Mouse (Mus musculus): ENCODE measurements around the gene Morc4. TPM values are rescaled to one million over a fixed set of nuclear protein-coding genes. Genes with fewer than 3 reads are reported as not detected.

The Morc4 gene
- 10 to 100 TPM; 18.9 to 19.8 TPM for total RNA-seq (2021)
- long read RNA-seq, experiment 1, full-length matches to known transcripts: 16 of 26 reads
- long read RNA-seq, experiment 1, partial matches to known transcripts: 4 of 26 reads
- long read RNA-seq, experiment 1, other reads (novel, unspliced or antisense): 6 of 26 reads
- long read RNA-seq, experiment 2, full-length matches to known transcripts: 23 of 25 reads
- long read RNA-seq, experiment 2, partial matches to known transcripts: 1 of 25 reads
- long read RNA-seq, experiment 2, other reads (novel, unspliced or antisense): 1 of 25 reads

DNA sequence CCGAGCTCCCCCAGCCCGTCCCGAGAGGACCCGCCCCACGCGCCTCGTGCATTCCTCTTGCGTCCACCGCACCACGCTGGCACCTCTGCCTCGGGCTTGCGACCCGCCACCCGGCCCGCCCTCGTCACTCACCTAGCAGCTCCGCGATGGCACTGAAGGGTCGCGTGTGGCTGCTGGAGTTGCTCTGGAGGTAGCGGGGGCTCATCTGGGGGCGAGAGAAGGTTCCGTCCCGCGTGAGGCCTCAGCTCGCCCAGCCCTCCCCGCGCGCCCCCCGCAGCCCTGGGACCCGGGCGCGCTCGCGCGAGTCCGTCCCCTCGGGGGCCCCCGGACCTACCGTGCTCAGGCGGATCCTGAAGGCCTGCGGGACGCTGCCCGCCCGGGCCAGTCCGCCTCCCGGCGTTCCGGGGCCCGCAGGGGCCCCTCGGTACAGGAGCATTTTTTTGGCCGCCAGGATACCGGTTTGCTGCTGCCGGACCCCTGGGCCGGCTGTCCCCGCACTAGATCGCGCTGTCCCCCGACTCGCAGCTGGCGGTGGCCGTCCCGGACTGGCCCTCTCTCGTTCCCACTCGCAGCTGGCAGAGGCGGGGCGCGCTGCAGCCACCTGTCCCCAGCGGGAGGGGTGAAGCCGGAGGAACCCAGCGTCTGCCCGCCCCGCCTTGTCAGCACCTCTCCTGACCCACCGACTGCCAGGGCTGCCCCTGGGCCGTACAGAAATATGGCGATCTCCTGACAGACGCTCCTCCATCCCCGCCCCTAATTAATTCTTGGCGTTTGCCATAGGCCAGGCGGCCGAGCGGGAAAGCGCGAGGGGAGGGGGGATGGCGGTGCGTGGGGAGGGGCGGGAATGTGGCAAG, at the start of gene Morc4:
TSS of gene Morc4 (minus strand) at position 740 of the 854 bp plus-strand sequence.
- DNase-seq: peak; percentile 47

DNA sequence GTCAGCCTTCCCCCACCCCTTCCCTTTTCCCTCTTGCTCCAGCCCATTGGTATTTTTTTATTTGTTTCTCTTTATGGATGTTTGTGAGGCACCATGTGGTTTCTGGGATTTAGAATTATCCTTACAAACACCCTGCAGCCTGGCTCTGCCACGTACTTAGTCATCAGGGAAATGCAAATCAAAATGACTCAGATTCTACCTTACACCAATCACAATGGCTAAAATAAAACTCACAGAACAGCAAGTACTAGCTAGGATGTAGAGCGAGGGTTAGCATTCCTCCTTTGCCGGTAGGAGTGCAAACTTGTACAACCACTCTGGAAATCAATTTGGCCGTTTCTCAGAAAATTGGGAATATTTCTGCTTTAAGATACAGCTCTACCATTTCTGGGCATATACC, 49.1 kb upstream of the Morc4 start:
- no peak for DNase-seq

DNA sequence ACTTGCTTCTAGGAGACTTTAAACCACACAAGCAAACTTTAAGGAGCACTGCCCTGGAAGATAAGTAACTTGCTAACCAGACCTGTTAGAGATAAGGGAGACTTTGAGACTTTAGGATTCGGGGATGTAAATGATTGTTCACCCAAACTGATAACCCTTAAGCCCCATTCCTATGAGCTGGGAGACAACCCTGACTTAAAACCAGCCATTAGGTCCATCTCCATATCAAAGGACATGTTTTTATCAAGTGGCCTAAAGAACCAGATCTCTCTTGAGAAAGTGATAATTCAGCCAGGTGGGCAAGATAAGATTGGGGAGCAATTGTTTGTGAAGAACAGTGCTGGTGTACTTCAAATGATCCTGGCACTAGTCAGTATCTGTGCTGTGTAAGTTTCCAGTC, 19.9 kb upstream of the Morc4 start:
- DNase-seq: no peak

DNA sequence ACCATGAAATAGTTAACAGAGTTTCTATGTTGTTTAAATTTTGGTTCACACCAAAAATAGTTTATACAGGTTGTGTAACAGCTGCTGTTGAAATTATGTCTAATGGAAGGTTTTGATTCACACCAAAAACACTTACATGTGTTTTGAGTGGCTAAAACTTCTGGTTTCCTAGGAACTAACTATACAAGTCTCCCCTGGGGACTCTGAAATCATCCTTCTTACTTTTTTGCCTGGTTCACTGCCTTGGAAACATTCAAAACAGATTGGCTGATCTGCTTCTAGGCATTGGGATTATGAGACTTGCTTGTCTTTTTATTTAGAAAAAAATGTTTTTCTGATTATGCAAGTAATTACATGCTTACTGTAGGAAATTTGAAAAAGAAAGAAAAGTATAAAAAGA, 11.7 kb upstream of the Morc4 start:
- DNase-seq: no peak

DNA sequence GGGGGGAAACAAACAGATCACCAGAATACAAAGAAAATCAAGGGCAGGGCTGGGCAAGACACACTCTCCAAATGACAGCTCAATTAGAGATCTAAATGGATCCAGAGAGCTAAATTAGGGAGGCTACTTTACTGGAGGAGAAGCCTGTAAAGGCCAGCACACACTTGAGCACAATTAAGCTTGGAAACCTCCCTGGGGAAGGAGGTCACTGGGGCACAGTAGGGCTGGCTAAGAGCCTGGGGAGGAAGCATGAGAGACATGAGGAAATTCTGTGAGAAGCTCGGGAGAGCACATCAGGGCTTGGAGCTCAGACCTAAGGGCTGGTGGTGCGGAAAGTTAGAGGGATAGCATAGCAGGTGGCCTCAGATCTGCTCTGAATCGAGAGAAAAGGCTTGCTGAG, 6.5 kb upstream of the Morc4 start:
- peak; percentile 4 for DNase-seq

DNA sequence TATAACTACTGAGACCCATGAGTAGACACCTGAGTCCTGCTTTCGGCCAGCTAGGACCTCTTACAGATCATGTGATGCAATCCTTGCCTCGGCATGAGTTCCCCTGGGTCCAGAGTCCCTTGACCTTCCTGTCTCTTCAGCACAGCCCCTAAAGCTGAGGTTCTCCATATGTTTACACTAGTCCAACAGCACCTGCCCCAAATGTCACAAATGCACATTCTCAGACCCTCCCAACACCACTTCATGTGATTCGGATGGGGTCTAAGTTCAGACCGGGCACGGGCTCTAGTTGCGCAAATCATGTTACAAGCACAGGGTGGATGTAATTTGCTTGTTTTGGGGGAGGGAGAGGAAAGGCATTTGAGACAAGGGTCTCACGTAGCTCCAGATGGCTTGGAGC, 5.6 kb upstream of the Morc4 start:
- DNase-seq: no peak

DNA sequence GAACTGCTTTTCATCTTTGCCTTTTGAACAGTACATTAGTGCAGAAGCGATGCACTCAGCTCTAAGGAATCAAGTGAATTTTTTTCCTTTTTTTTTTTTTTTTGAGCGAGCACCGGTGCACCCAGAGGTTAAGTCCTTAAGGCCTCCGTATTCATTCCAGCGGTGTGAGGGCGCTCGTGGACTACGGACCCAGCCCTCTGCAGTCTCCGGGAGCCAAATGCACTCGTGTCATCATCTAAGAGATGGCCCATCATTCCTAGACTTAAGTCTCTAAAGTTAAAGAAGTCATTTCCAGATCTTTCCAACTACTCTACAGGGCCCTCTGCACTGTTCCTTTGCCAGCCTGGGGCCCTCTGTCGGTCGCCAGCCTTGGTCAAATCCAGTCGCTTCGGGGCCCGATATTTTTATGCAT, 1.2 kb downstream of the Morc4 start:
- peak; percentile 27 for DNase-seq

DNA sequence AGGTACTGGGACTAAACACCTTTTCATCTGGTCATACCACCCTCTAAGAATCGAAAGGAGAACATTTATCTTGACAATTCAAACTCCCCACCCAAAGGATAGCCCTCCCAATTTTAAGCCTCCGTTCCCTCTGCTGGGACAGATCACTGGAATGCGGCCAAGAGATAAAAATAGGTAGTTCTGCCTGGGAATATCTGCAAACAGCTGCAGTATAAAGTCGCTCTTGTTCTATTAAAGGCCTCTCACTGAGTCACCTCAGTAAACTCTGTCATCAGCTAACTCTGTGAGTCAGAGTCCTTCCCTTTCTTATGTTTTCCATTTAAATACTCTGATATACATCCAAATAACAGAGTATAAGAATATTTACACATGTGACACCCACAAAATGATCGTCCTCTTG, 12.1 kb downstream of the Morc4 start:
- no peak for DNase-seq

DNA sequence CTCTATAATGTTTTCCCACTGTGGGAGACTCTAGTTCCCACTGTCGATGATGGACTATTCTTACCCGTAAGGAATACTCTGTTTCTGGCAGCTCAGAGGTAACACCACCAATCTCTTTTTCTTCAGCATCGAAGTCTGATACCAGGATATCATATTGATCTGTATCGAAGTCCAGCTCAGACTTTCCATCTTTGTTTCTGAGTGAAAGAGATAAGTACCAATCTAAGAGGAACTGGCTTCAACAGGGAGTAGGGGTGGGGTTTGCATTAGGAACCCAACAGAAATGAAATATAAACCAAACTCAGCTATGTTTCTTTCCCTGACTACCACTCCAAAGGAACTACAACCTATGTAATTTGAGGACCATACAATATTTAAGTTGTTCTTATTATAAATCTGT, 16.7 kb downstream of the Morc4 start:
- DNase-seq: no peak

DNA sequence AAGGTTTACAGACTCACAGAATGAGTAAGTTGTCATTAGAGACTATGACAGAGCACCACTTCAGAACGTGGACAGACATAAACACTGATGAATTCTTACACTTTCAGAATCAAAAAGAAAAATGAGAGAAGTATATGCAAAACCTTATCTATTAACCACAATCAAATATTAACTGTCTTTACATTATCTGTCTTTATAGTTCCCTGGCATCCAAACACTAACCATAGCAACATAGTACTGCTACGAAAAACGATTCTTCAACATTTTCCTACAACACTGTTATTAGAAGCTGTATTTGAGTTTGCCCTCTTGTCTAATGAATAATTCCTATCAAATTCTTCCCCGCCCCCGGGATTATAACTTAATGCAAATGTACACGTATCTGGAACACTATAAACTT, 30.4 kb downstream of the Morc4 start:
- DNase-seq: no peak

DNA sequence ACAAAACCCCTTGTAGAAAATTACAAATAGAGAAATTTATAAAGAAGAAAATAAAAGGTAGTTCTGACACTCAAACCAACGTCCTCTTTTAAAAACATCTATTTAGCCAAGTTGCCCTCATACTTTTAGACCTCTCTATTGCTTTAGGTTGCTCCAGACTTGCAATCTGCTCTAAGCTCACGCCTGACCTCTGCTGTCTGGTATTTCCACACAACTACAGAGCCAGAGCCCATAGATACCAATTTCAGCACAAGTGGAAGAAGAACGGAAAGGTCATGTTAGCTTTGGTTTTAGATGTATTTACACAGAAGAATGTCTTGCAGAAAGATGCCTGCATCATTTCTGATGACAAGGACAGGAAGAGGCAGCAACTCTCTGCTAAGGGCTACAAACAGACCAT, 32.4 kb downstream of the Morc4 start:
- DNase-seq: no peak

DNA sequence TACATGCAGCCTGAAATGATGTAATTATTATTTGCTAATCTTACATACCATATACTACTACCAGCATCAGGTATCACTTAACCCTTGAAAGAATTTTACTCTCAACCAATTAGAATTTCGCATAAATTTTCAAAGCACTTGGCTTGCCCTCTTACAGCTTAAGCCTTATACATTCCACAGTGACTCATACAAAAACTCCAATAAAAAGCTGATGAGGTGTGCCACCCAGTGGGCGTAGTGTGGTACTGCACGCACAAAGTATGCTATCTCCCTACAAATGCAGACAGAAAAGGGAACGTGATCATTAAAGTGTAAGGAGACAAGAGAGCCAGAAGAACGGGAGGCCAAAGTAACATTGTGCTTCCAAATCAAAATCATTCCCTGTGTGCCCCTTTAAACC, 39.0 kb downstream of the Morc4 start:
- peak; percentile 27 for DNase-seq

DNA sequence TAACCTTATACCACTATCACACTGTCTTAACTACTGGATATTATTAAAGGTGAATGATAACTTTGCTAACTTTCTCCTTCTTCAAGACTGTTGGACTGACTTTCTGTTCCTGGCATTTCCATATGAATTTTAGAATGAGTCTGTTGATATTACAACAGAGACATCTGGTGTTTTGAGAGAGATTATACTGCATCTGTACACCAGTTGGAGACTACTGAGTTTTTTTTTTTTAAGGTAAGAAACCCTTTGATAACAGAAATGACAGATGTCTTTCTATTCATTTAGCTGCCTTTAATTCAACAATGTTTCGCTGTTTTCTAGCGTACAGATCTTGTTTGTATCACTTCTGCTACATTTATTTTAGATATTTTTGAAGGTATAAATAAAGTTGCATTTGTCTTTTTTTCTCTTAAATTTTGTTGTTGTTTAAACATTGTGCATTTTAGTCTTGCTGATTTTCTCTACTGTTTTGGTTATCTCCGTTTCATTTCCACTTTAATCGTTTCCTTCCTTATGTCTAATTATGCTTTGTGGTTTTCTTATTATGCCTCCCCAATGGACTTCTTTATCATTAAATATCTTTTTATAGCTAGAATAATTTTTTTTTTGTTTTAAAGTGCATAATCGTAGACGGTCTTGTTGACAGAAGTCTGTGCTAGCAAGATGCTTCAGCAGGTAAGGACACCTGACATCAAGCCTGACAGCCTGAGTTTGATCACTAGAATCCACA, 42.9 kb downstream of the Morc4 start:
- DNase-seq: no peak

DNA sequence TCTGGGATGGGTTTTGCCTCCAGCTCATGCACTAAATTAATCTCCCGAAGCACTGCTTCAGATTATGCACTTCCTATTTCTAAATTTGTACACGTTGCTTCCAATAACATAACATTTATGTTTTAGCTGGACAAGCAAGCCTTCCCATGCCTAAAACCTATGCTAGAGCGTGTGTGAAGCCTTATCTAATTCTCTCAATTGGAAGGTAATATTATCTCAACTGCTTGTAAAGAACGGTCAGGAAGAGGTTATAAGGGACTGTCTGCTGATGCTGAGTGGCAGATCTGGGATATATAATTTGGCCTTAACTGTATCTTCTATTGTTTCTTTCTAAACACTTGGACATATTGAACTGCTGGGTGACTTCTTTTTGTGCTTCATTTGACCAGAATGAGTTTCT, 44.6 kb downstream of the Morc4 start:
- DNase-seq: no peak

DNA sequence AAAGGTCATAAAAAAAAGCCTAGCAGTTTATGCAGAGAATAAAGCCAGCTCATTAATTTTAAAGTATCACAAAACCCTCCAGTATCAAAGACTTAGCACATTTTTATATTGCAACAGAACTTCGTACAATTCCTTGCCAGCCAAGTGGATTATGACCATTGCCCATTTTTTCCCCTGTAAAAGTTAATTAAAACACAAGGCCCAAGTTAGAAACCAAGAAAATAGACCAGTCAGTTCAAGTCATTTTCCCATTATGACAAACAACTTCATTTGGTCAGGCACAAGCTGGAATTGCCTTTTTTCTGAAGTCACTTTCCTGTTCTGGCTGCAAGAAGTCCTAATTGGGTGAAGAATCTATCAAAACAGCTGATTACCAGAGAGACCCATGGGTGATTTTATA, 46.1 kb downstream of the Morc4 start:
- no peak for DNase-seq

DNA sequence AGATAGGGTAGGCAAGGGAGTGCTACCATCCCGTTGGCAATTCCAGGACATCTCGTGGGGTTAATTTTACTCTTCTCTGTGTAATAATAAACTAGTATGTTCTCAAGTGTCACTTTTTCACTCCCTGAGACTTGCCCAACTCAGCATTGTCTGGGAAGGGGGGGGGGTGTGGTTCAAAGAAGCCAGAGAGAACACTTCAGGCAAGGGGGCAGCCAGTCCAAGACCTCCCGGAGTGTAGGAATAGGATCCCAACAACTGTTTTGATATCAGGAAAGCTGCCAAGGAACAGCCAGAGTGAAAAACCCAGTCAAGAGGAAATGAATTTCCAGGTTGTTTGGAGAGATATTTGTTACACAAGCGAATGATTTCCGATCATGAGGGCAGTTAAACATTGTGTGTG, 56.3 kb downstream of the Morc4 start:
- DNase-seq: no peak

DNA sequence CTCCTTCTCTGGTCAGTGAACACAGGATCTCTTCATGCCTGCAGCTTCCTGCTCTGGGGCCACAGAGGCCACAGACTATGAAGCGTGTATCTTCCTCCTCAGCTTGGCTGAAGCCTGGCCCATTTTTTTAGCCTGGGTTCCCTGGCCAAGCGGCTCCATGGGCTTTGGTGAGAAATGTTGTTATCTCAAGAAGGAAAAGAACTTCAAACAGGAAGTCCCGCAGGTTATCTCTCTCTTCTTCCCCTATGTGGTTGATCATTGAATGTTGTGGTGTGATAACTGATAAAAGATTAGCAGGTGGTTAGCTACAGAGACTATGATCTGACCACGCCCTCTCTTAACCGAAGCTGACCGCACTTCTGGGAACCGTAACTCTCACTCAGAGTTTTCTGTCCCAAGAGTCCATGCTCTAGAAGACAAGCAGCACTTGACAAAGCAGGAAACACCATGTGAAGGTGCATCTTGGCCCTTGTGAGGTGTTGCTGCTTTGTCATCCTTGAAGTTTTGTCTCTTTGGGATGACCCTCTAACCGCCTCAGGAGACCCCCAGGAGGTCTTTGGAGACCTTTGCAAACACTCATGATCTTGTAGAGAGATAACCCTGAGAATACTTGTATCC, 57.4 kb downstream of the Morc4 start:
- no peak for DNase-seq

DNA sequence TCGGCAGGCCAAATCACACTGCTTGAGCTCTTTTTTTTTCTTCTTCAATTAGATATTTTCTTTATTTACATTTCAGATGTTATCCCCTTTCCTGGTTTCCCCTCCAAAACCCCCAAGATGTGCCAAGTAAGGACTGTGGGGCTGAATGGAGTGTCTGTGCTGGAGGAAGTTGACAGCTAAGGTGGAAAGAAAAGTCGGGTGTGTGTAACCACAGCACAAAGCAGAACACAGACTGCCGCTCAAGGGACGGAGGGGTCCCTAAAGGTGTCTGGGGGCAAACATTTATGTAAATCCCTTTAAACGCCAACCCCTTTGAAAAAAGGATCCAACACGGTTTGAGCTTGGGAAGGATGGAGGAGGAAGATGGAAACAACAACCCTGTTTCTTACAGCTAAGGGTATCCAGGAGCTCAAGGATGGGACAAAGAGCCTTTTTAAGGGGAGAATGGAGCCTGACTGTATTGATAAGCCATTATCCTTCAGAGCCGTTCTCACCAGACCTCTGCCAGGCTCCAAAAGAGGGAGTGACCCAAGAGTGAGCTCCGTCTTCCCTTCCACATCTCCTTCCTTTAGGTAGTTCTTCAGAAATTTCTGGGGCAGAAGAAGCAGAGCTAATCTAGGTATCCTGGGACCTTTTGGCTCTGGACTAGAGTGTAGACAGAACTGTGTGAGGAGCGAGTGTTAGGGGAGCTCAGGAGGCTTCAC, 58.0 kb downstream of the Morc4 start:
- no peak for DNase-seq

DNA sequence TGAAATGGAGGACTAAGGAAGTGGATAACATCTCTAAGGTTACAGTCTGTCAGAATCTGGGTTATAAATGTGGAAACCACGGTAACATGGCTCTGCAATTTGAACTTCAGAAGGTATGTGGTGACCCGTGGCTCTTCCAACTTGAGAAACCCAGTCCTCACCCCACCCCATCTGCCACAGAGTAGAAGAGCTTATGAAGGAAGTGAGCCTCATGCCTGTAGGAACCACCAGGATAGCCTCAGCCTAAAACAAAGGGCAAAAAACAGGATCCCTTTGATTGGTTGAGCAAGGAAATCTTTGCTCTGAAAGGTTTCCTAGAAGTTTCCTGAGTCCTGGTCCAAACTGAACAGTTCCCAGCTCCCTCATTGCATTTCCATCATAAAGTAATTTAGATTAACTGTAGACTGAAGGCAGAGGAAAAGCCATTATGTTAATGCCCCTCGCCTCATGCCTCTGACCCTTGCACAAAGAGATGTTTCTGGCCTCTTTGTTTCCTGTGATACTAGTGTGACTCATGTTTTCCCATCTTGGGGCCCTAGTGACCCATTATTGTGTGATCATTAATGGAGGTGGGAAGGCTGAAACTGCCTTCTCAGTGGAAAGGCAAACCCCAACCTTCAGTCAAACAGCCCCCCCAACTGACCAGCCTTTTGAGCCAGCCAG, 58.7 kb downstream of the Morc4 start:
- no peak for DNase-seq

DNA sequence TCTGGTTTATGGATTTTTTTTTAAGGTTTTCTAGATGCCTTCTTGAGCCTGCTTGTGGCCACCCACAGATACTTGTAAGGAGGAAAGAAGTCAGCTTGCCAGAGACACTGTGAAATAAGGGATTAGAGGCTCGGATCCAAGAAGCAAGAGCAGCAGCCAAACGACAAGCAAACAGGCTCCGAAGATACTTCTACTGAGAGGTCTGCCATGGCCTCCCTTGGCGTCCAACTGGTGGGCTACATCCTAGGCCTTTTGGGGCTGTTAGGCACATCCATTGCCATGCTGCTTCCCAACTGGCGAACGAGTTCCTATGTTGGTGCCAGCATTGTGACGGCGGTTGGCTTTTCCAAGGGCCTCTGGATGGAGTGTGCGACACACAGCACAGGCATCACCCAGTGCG, 63.0 kb downstream of the Morc4 start:
- no peak for DNase-seq

DNA sequence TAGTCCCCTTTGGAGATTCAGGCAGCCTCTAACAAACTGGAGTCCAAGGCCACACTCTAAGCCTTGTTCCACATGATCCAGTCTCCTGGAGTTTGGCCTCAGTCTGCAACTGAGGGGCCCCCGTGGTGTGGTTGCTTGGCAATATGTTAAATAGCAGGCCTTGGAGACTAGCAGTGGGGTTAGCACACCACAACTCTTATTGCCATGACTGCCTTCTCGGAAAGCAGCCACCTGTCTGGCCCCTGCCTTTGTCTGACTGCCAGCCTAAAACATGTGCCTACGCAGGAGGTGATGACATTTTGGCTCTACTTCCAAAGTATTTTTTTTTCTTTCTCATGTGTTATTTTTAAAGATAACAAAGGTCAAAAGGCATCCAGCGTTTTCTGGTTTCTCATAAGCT, 63.4 kb downstream of the Morc4 start:
- DNase-seq: no peak

DNA sequence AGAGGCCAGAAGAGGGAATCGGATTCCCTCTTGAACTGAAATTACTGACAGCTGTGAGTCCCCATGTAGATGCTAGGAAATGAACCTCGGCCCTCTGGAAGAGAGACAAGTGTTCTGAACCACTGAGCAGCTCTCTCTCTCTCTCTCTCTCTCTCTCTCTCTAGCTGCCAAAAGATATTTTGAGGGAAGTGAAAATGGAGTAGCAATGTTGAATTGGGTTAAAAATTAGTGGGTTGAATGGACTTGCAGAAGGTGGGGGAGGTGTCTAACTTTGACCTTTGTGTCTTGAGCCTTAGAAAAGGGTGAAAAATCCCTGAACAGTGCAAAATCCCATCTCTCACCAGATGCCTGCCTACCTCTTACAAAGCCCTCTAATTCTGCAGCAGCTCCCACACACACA, 64.1 kb downstream of the Morc4 start:
- DNase-seq: no peak

Measured in gastrocnemius, postnatal 10 days (tissue).